Comparison of ENCODE assay signal across 20 mouse cellular contexts in the genomic region with DNA sequence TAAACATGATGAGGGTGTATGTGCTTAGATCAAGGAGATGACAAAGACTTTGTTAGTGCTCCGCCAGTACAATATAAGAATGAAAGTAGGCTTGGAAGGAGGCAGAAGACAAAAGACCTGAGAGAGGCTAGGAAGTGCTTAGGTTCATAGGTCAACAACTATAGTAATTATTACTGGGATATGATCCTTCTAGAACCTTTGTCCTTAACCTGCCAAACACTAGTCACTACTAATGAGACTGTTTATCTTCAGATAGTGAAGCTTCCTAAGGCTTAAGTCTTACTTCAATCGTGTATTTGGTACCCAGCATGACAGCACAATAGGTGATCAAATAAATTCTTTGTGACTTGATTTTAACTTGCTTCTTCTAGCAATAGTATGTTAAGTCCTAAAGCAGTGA.
"Had no signal": no experiment of that assay in that cellular context is flagged by ENCODE, and none has a peak within 500 bp of the region (broad histone marks: within the 10 kb centered on the region; RNA-seq: fewer than 3 reads in every experiment).

No protein-coding gene starts in this region.

- ATAC-seq: liver, embryonic 12.5 days had no signal

- H3K4me3 ChIP-seq: left cerebral cortex, adult 2 months; limb, embryonic 10.5 days; limb, embryonic 13.5 days; liver, embryonic 12.5 days; liver, embryonic 15.5 days; lung, embryonic 15.5 days; megakaryocyte, embryonic 14.5 days; midbrain, embryonic 10.5 days; neural tube, embryonic 12.5 days; neural tube, embryonic 15.5 days had no signal

- H3K36me3 ChIP-seq: limb, embryonic 10.5 days; limb, embryonic 13.5 days; liver, embryonic 12.5 days; liver, embryonic 15.5 days; lung, embryonic 15.5 days; midbrain, embryonic 10.5 days; neural tube, embryonic 12.5 days; neural tube, embryonic 15.5 days had no signal

- H3K9ac ChIP-seq: limb, embryonic 13.5 days; liver, embryonic 12.5 days; liver, embryonic 15.5 days; lung, embryonic 15.5 days; neural tube, embryonic 12.5 days; neural tube, embryonic 15.5 days had no signal

- H3K4me2 ChIP-seq: limb, embryonic 13.5 days; liver, embryonic 12.5 days; liver, embryonic 15.5 days; lung, embryonic 15.5 days; neural tube, embryonic 12.5 days; neural tube, embryonic 15.5 days had no signal

- H3K27me3 ChIP-seq: limb, embryonic 13.5 days; liver, embryonic 12.5 days; liver, embryonic 15.5 days; lung, embryonic 15.5 days; neural tube, embryonic 12.5 days; neural tube, embryonic 15.5 days had no signal

- DNase-seq: layer of hippocampus, postnatal 36 days; liver; midbrain, embryonic 14.5 days; right cerebral cortex, adult 18-20 months; right cerebral cortex, postnatal 14 days; right cerebral cortex, postnatal 4 days; thymus, adult 2 months; thymus, postnatal 14 days; thymus, postnatal 4 days had no signal

- H3K4me1 ChIP-seq: liver, embryonic 12.5 days; megakaryocyte, embryonic 14.5 days had no signal

- H3K9me3 ChIP-seq: limb, embryonic 10.5 days; limb, embryonic 13.5 days; liver, embryonic 12.5 days; liver, embryonic 15.5 days; lung, embryonic 15.5 days; megakaryocyte, embryonic 14.5 days; midbrain, embryonic 10.5 days; neural tube, embryonic 12.5 days; neural tube, embryonic 15.5 days had no signal

- H3K27ac ChIP-seq: left cerebral cortex, adult 2 months; limb, embryonic 10.5 days; limb, embryonic 13.5 days; liver, embryonic 12.5 days; liver, embryonic 15.5 days; lung, embryonic 15.5 days; midbrain, embryonic 10.5 days; neural tube, embryonic 12.5 days; neural tube, embryonic 15.5 days; stomach, postnatal 0 days had no signal
